Mouse (Mus musculus) intestine, embryonic 14.5 days (tissue): ENCODE data around the gene Lrfn4. TPM values are rescaled to one million over a fixed set of nuclear protein-coding genes. Genes with fewer than 3 reads are reported as not detected.

ENCODE experiments used
- ATAC-seq: fragments of 200-750 bp; cut with Nextera tagmentation; replicated peaks from 2 replicates; pipeline ENCODE4 v1.8.0; 2017; ENCODE audit warnings: low read depth, moderate number of reproducible peaks, moderate TSS enrichment, moderate library complexity; ENCODE audit not compliant: low FRiP score, low TSS enrichment
- DNase-seq: peaks from one replicate; pipeline ENCODE4 v3.0.0-alpha.2; 2018; ENCODE audit warnings: low spot score
- H3K27ac ChIP-seq: fragments of 300-500 bp; sonication (generic); 2 replicates; pipeline ENCODE4 v1.5.1; 2014; ENCODE audit warnings: low read depth, mild to moderate bottlenecking, control low read depth
- H3K27me3 ChIP-seq: fragments of 300-500 bp; sonication (generic); replicated peaks from 2 replicates; pipeline ENCODE4 v1.6.1; 2014; ENCODE audit warnings: low read length, control low read depth; ENCODE audit not compliant: control insufficient read depth, insufficient read depth
- H3K36me3 ChIP-seq: fragments of 300-500 bp; sonication (generic); 2 replicates; pipeline ENCODE4 v1.6.1; 2014; ENCODE audit warnings: low read length, control low read depth; ENCODE audit not compliant: control insufficient read depth, insufficient read depth
- H3K4me1 ChIP-seq: fragments of 300-500 bp; sonication (generic); replicated peaks from 2 replicates; pipeline ENCODE4 v1.6.1; 2014; ENCODE audit warnings: low read length, control low read depth, mixed read lengths; ENCODE audit not compliant: control insufficient read depth, insufficient read depth
- H3K4me2 ChIP-seq: fragments of 300-500 bp; sonication (generic); 2 replicates; pipeline ENCODE4 v1.6.1; 2014; ENCODE audit warnings: low read length
- H3K4me3 ChIP-seq: fragments of 300-500 bp; sonication (generic); 2 replicates; pipeline ENCODE4 v1.5.1; 2014; ENCODE audit warnings: low read depth, low read length, control low read depth, mixed read lengths
- H3K9ac ChIP-seq: fragments of 300-500 bp; sonication (generic); 2 replicates; pipeline ENCODE4 v1.6.1; 2014; ENCODE audit warnings: mild to moderate bottlenecking, low read length
- H3K9me3 ChIP-seq: fragments of 300-500 bp; sonication (generic); 2 replicates; pipeline ENCODE4 v1.6.1; 2016; ENCODE audit warnings: low read length, control low read depth; ENCODE audit not compliant: control insufficient read depth
- WGBS: fragments of 180-500 bp; shearing (Covaris S2); extraction: QIAGEN DNeasy Blood & Tissue Kit; methylation state at CpG from one replicate; pipeline ENCODE4 v1.1.7; 2014; 5-methylcytosine and 5-hydroxymethylcytosine counted together
- polyA plus RNA-seq: library from polyadenylated mRNA; unstranded; fragments of >200 nt; fragmentation: Nextera tagmentation; extraction: Ambion mirVana; gene quantifications from 2 replicates; pipeline ENCODE4 v1.2.1, GENCODE M21; 2014

Lrfn4 gene
- polyA plus RNA-seq, result 8.6 and 9.3 TPM in 2 replicates

DNA sequence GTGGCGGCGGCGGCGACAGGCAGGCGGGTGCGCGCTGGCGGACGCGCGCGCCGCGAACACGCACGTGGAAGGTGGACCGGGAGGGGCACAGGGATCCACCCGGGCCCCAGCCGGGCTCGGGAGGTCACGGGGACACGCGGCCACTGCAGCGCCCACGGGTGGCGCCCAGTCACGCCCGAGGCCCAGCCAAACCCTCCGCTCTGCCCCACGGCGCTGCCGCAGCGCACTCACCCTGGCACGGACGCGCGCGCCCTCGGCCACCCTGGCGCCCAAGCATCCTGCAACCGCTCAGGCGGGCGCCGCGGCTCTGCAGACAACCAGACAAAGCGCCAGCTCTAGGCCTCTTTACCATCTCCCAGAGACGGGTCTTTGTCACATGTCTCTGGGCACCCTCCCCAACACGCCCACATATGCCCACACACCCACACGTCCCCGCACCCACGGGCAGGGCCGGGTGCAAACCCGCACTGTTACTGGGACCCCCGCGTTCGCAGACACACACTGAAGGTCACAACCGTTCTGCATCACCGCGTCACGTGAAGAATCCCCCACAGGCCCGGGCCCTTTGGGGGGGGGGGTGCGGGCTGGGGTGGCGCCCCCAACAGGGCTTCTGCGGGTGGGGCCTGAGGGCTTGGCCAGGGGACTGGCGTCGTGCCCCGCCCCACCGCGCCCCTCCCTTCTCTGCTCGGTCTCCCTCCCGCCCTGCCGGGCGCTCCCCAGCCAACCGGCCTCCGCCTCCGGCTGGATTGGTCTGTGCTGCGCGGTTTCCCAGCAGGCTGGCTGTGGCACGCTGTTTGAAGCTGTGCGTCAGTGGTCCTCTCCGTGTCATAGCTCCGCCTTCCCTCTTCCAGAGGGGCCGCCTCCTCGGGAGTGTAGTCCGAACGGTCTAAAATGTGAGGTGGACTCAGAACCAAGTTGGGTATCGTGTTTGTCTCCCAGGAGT, at the start of gene Lrfn4:
Gene Lrfn4, minus strand, starts transcription at position 517 of the 943 bp plus-strand sequence.
- DNase-seq (peak; percentile 93), ATAC-seq (peak; percentile 95)
- H3K4me3 ChIP-seq, result peak within 1 kb of the TSS; percentile 83
- no peaks in the 10 kb centered on the region for H3K9me3 ChIP-seq
- peak within 1 kb of the TSS; percentile 86 for H3K27ac ChIP-seq
- WGBS, result under 1% methylated on average over 76 of the region's 87 CpGs
- H3K9ac ChIP-seq, result peak within 1 kb of the TSS; percentile 93
- H3K27me3 ChIP-seq, result no peaks in the 10 kb centered on the region
- H3K4me2 ChIP-seq, result peak within 1 kb of the TSS; percentile 61
- H3K36me3 ChIP-seq, result peaks cover 31% of the 10 kb centered on the region
- H3K4me1 ChIP-seq, result peaks cover 8% of the 10 kb centered on the region

DNA sequence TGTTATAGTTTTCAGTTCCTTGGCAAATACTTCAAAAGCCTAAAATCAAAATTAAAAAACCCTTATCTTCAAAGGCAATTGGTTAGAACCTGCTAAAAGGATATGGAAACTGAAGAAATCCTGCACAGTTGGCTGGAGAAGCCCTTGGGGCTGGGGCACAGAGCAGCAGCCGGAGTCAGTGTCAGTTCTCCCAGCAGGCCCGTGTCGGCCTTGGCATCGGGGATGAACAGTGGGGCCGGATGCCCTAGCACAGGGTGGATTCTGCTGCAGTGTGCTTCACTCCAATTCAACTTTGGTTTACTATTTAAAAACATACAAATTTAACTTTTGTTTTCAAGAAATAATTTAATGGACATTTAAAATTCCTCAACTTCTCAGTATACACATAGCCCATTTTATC, 42.7 kb upstream of the Lrfn4 start:
- Histone ChIP-seq H3K4me1 (no peaks in the 10 kb centered on the region), H3K36me3 (no peaks in the 10 kb centered on the region), H3K4me2 (no peak overlapping the region), H3K27ac (no peak overlapping the region), H3K27me3 (no peaks in the 10 kb centered on the region), H3K9ac (no peak overlapping the region), H3K4me3 (no peak overlapping the region), H3K9me3 (no peaks in the 10 kb centered on the region)
- ATAC-seq, result no peak
- no peak for DNase-seq
- WGBS, result 90% methylated on average over 5 of the region's 5 CpGs

- no peak overlapping the region for H3K4me3 ChIP-seq
- H3K9ac ChIP-seq, result no peak overlapping the region
- H3K4me2 ChIP-seq, result no peak overlapping the region
- DNase-seq, result no peak
- H3K9me3 ChIP-seq, result no peaks in the 10 kb centered on the region
- no peaks in the 10 kb centered on the region for H3K4me1 ChIP-seq
- H3K27me3 ChIP-seq, result no peaks in the 10 kb centered on the region
- H3K27ac ChIP-seq, result no peak overlapping the region
- no peaks in the 10 kb centered on the region for H3K36me3 ChIP-seq
- no peak for ATAC-seq
- WGBS, result 72% methylated on average over 11 of the region's 11 CpGs
Measured at GRCm38 (mm10) chr19:4646917-4647492, 31.5 kb upstream of the Lrfn4 start.

GRCm38 (mm10) chr19:4644271-4644670, 28.8 kb upstream of the Lrfn4 start:
- ATAC-seq (no peak), DNase-seq (no peak)
- 49% methylated on average over 10 of the region's 10 CpGs for WGBS

DNA sequence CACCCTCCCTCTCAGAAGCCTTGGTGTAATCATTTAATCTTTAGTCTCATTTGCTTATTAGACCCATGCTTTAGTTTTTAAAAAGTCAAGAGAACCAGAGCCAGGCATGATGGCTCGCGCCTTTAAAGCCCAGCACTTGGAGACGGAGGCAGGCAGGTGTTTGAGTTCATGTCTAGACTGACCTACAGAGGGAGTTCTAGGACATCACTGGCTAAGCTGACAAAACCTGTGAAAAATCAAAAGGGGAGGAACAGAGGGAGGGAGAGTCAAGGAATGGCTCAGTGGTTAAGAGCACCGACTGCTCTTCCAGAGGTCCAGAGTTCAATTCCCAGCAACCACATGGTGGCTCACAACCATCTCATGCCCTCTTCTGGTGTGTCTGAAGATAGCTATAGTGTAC, 20.5 kb upstream of the Lrfn4 start:
- H3K9me3 ChIP-seq, result no peaks in the 10 kb centered on the region
- WGBS, result 61% methylated on average over 4 of the region's 4 CpGs
- H3K4me3 ChIP-seq, result no peak overlapping the region
- 0 out of 2 replicates have a peak, but pooled peaks cover 3% of the 10 kb centered on the region for H3K27me3 ChIP-seq
- H3K4me2 ChIP-seq, result no peak overlapping the region
- no peaks in the 10 kb centered on the region for H3K4me1 ChIP-seq
- H3K36me3 ChIP-seq, result no peaks in the 10 kb centered on the region
- no peak overlapping the region for H3K9ac ChIP-seq
- H3K27ac ChIP-seq, result no peak overlapping the region
- no peak for DNase-seq
- ATAC-seq, result no peak

More at GRCm38 (mm10) chr19:4644271-4644670, 28.8 kb upstream of the Lrfn4 start:
- Histone ChIP-seq H3K4me2 (no peak overlapping the region), H3K4me1 (no peaks in the 10 kb centered on the region), H3K4me3 (no peak overlapping the region), H3K27me3 (no peaks in the 10 kb centered on the region), H3K36me3 (no peaks in the 10 kb centered on the region), H3K9ac (no peak overlapping the region), H3K9me3 (no peaks in the 10 kb centered on the region), H3K27ac (no peak overlapping the region)

GRCm38 (mm10) chr19:4628819-4629218, 13.4 kb upstream of the Lrfn4 start:
- no peak for ATAC-seq
- Histone ChIP-seq H3K4me3 (no peak overlapping the region), H3K27ac (no peak overlapping the region), H3K27me3 (no peaks in the 10 kb centered on the region), H3K4me2 (no peak overlapping the region), H3K9ac (no peak overlapping the region), H3K36me3 (peaks cover 3% of the 10 kb centered on the region; the same call in 1 of the 2 replicates), H3K4me1 (peaks cover 11% of the 10 kb centered on the region), H3K9me3 (no peaks in the 10 kb centered on the region)
- 3% methylated on average over 1 of the region's 1 CpGs for WGBS
- peak; percentile 78 for DNase-seq

- H3K4me2 ChIP-seq, result peak overlapping the region; percentile 85
- WGBS, result 2% methylated on average over 35 of the region's 35 CpGs
- H3K9me3 ChIP-seq, result no peaks in the 10 kb centered on the region
- H3K36me3 ChIP-seq, result peaks cover 30% of the 10 kb centered on the region
- DNase-seq, result no peak
- peak overlapping the region; percentile 85 for H3K4me3 ChIP-seq
- H3K27ac ChIP-seq, result peak overlapping the region; percentile 89
- H3K4me1 ChIP-seq, result peaks cover 11% of the 10 kb centered on the region
- peak overlapping the region; percentile 87 for H3K9ac ChIP-seq
- peak; percentile 68 for ATAC-seq
- no peaks in the 10 kb centered on the region for H3K27me3 ChIP-seq
Measured at GRCm38 (mm10) chr19:4625829-4626535, 10.5 kb upstream of the Lrfn4 start.

GRCm38 (mm10) chr19:4625179-4625828, 9.8 kb upstream of the Lrfn4 start, which contains the start of gene Rce1:
TSS of gene Rce1 (minus strand) at chr19:4625641.
- Histone ChIP-seq H3K36me3 (peaks cover 33% of the 10 kb centered on the region), H3K9me3 (no peaks in the 10 kb centered on the region), H3K27me3 (no peaks in the 10 kb centered on the region), H3K9ac (peak within 1 kb of the TSS; percentile 87), H3K4me2 (peak within 1 kb of the TSS; percentile 85), H3K27ac (peak within 1 kb of the TSS; percentile 89), H3K4me1 (peaks cover 11% of the 10 kb centered on the region), H3K4me3 (peak within 1 kb of the TSS; percentile 85)
- under 1% methylated on average over 64 of the region's 64 CpGs for WGBS
- DNase-seq (peak; percentile 98), ATAC-seq (peak; percentile 90)
